Mouse (Mus musculus) left cerebral cortex, adult 18-20 months (tissue): ENCODE measurements around the gene Gm37240. TPM values are rescaled to one million over a fixed set of nuclear protein-coding genes. Genes with fewer than 3 reads are reported as not detected.
A peak's percentile ranks its signal among the peaks of the same experiment; 100 is the strongest.

Source experiments
- DNase-seq, 2 experiments: peaks; one replicate each; pipeline ENCODE4 v3.0.0; 2021 to 2022; ENCODE audit warnings: low spot score in 2 of 2, mixed read lengths in 1 of 2
- total RNA-seq, 2 experiments: library from RNA; stranded (reverse); gene quantifications; 2 replicates each; pipeline ENCODE4 v1.2.3; 2021

Gm37240 gene
- total RNA-seq, 2 experiments from 2014 or later, result 2.3 TPM; not detected in 1

GRCm38 (mm10) chr3:85005257-85005656 lies 882.1 kb downstream of the Gm37240 start:
- DNase-seq, result no peak

- no peak for DNase-seq
These were observed 898.4 kb downstream of the Gm37240 start for GRCm38 (mm10) chr3:84988880-84989279.

- peak; percentile 67 to 75 for DNase-seq
These were observed 902.1 kb downstream of the Gm37240 start for GRCm38 (mm10) chr3:84985121-84985625.

- peak in 1 of 2 experiments; percentile 34 for DNase-seq
These were observed 904.6 kb downstream of the Gm37240 start for GRCm38 (mm10) chr3:84982688-84983087.

- DNase-seq, result no peak
These were observed 907.2 kb downstream of the Gm37240 start for GRCm38 (mm10) chr3:84980158-84980557.

- DNase-seq, result peak in 1 of 2 experiments; percentile 3
These were observed 908.6 kb downstream of the Gm37240 start for GRCm38 (mm10) chr3:84978676-84979075.

- peak in 1 of 2 experiments; percentile 2 for DNase-seq
These were observed 913.1 kb downstream of the Gm37240 start for GRCm38 (mm10) chr3:84974193-84974592.

- DNase-seq, result no peak
These were observed 914.4 kb downstream of the Gm37240 start for GRCm38 (mm10) chr3:84972881-84973280.

GRCm38 (mm10) chr3:84971561-84971960 lies 915.8 kb downstream of the Gm37240 start:
- no peak for DNase-seq

- DNase-seq, result no peak
These were observed 920.0 kb downstream of the Gm37240 start for GRCm38 (mm10) chr3:84967364-84967763.

- DNase-seq, result no peak
These were observed 922.2 kb downstream of the Gm37240 start for GRCm38 (mm10) chr3:84965156-84965555.

GRCm38 (mm10) chr3:84955857-84956256 lies 931.5 kb downstream of the Gm37240 start:
- DNase-seq, result no peak

GRCm38 (mm10) chr3:84955011-84955775 lies 932.1 kb downstream of the Gm37240 start:
- DNase-seq, result no peak

- DNase-seq, result no peak
These were observed 934.6 kb downstream of the Gm37240 start for GRCm38 (mm10) chr3:84952585-84953187.

- peak; percentile 66 to 81 for DNase-seq
These were observed 935.2 kb downstream of the Gm37240 start for GRCm38 (mm10) chr3:84952135-84952534.

GRCm38 (mm10) chr3:84951698-84952097 lies 935.6 kb downstream of the Gm37240 start:
- DNase-seq, result no peak

GRCm38 (mm10) chr3:84949387-84949786 lies 937.9 kb downstream of the Gm37240 start:
- no peak for DNase-seq

GRCm38 (mm10) chr3:84946381-84946780 lies 940.9 kb downstream of the Gm37240 start:
- DNase-seq, result no peak

GRCm38 (mm10) chr3:84944933-84945332 lies 942.4 kb downstream of the Gm37240 start:
- DNase-seq, result no peak

GRCm38 (mm10) chr3:84937360-84938355 lies 949.7 kb downstream of the Gm37240 start:
- DNase-seq, result peak in 1 of 2 experiments; percentile 38

GRCm38 (mm10) chr3:84936956-84937355 lies 950.4 kb downstream of the Gm37240 start:
- DNase-seq, result no peak
